Mouse (Mus musculus) kidney, embryonic 16.5 days (tissue): ENCODE results near the gene Fut11. TPM values are rescaled to one million over a fixed set of nuclear protein-coding genes. Genes with fewer than 3 reads are reported as not detected.

Source experiments
- ATAC-seq: fragments of 200-750 bp; cut with Nextera tagmentation; 2 replicates; pipeline ENCODE4 v1.8.0; 2017; ENCODE audit warnings: moderate TSS enrichment; ENCODE audit not compliant: low FRiP score, low TSS enrichment
- H3K27ac ChIP-seq: fragments of 300-500 bp; sonication (generic); 2 replicates; pipeline ENCODE4 v1.5.1; 2014; ENCODE audit warnings: low read length
- H3K27me3 ChIP-seq: fragments of 300-500 bp; sonication (generic); 2 replicates; pipeline ENCODE4 v1.6.1; 2014; ENCODE audit warnings: low read length, control low read depth, mixed read lengths; ENCODE audit not compliant: insufficient read depth
- H3K36me3 ChIP-seq: fragments of 300-500 bp; sonication (generic); 2 replicates; pipeline ENCODE4 v1.6.1; 2014; ENCODE audit warnings: low read length, control low read depth, mixed read lengths; ENCODE audit not compliant: insufficient read depth
- H3K4me1 ChIP-seq: fragments of 300-500 bp; sonication (generic); 2 replicates; pipeline ENCODE4 v1.6.1; 2014; ENCODE audit warnings: low read length, control low read depth, mixed read lengths; ENCODE audit not compliant: insufficient read depth
- H3K4me2 ChIP-seq: fragments of 300-500 bp; sonication (generic); replicated peaks from 2 replicates; pipeline ENCODE4 v1.6.1; 2014; ENCODE audit warnings: low read depth, low read length
- H3K4me3 ChIP-seq: fragments of 300-500 bp; sonication (generic); 2 replicates; pipeline ENCODE4 v1.5.1; 2014; ENCODE audit warnings: mild to moderate bottlenecking, low read length
- H3K9ac ChIP-seq: fragments of 300-500 bp; sonication (generic); replicated peaks from 2 replicates; pipeline ENCODE4 v1.6.1; 2014; ENCODE audit warnings: low read length
- H3K9me3 ChIP-seq: fragments of 300-500 bp; sonication (generic); 2 replicates; pipeline ENCODE4 v1.6.1; 2016; ENCODE audit warnings: low read length, control low read depth
- WGBS: fragments of 180-500 bp; shearing (Covaris S2); extraction: QIAGEN DNeasy Blood & Tissue Kit; methylation state at CpG from one replicate; pipeline ENCODE4 v1.1.7; 2014; 5-methylcytosine and 5-hydroxymethylcytosine counted together
- polyA plus RNA-seq: library from polyadenylated mRNA; unstranded; fragments of >200 nt; fragmentation: Nextera tagmentation; extraction: Ambion mirVana; gene quantifications from 2 replicates; pipeline ENCODE4 v1.2.1, GENCODE M21; 2015

Fut11 gene
- polyA plus RNA-seq, 1 experiment from 2014 or later = 28.2 TPM

GRCm38 (mm10) chr14:20707201-20708190 is 12.7 kb downstream of the Fut11 start, which contains the start of gene Zswim8:
Gene Zswim8, plus strand, starts transcription at chr14:20707552.
- ATAC-seq = peak; percentile 95
- Histone ChIP-seq H3K4me1 (peaks cover 20% of the 10 kb centered on the region), H3K9ac (peak within 1 kb of the TSS; percentile 96), H3K27ac (peak within 1 kb of the TSS; percentile 65), H3K36me3 (peaks cover 27% of the 10 kb centered on the region), H3K9me3 (no peaks in the 10 kb centered on the region), H3K27me3 (no peaks in the 10 kb centered on the region), H3K4me3 (peak within 1 kb of the TSS; percentile 100), H3K4me2 (peak within 1 kb of the TSS; percentile 72)
- WGBS = under 1% methylated on average over 75 of the region's 80 CpGs

DNA sequence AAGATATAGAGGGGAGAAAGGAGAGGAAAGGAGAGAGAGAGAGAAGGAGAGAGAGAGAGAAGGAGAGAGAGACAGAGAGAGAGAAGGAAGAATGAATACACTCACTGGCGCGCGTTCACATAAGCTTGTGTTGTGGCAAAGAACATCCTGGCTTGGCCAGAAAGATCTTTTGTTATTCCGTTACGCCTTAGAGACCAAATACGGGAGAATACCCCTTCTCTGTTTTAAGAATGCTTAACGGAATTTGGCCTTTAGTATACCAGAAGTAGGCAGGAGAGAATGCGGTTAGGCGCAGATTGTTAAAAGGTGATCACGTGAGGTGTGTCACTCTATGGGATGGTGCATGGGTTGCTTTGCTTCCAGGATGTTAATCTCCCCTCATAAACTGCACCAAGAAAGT is 13.5 kb downstream of the Fut11 start:
- H3K9me3 ChIP-seq = no peaks in the 10 kb centered on the region
- no peaks in the 10 kb centered on the region for H3K27me3 ChIP-seq
- H3K4me1 ChIP-seq = peaks cover 20% of the 10 kb centered on the region
- 4% methylated on average over 10 of the region's 10 CpGs for WGBS
- peak overlapping the region; percentile 100 for H3K4me3 ChIP-seq
- no peak for ATAC-seq
- peaks cover 35% of the 10 kb centered on the region for H3K36me3 ChIP-seq
- H3K4me2 ChIP-seq = peak overlapping the region; percentile 72
- 0 out of 2 replicates have a peak overlapping the region, but pooled peaks have one; percentile 65 for H3K27ac ChIP-seq
- H3K9ac ChIP-seq = peak overlapping the region; percentile 96

DNA sequence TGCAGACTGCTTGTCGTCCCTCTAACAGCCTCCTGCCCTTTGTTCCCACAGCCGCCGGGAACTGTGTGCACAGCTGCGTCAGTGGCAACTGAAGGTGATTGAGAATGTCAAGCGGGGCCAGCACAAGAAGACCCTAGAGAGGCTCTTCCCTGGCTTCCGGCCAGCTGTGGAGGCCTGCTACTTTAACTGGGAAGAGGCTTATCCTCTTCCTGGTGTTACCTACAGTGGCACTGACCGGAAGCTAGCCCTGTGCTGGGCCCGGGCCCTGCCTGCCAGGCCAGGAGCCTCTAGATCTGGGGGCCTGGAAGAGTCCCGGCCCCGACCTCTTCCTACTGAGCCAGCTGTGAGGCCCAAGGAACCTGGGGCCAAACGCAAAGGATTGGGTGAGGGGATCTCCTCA is 19.1 kb downstream of the Fut11 start:
- ATAC-seq = no peak
- H3K27ac ChIP-seq = no peak overlapping the region

DNA sequence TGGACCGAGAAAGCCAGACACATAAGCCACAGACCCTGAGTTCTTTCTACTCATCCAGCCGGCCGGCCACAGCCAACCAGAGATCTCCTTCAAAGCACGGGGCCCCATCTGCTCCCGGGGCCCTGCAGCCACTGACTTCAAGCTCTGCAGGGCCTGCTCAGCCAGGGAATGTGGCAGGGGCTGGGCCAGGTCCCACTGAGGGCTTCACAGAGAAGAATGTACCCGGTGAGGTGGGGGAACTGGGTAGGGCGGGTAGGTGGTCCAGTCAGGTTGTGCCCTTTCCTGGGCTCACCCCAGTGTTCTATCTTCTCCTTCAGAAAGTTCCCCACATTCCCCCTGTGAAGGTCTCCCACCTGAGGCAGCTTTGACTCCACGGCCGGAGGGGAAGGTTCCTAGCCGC is 23.7 kb downstream of the Fut11 start:
- H3K9ac ChIP-seq = no peak overlapping the region
- no peaks in the 10 kb centered on the region for H3K4me1 ChIP-seq
- H3K36me3 ChIP-seq = peaks cover 83% of the 10 kb centered on the region
- 88% methylated on average over 10 of the region's 10 CpGs for WGBS
- no peak overlapping the region for H3K27ac ChIP-seq
- H3K4me3 ChIP-seq = no peak overlapping the region
- H3K4me2 ChIP-seq = no peak overlapping the region
- no peaks in the 10 kb centered on the region for H3K9me3 ChIP-seq
- no peaks in the 10 kb centered on the region for H3K27me3 ChIP-seq
- no peak for ATAC-seq

More for the DNA sequence above, 19.1 kb downstream of the Fut11 start:
- no peak overlapping the region for H3K4me3 ChIP-seq
- WGBS = 82% methylated on average over 11 of the region's 11 CpGs
- H3K9me3 ChIP-seq = no peaks in the 10 kb centered on the region
- peaks cover 6% of the 10 kb centered on the region for H3K4me1 ChIP-seq
- H3K4me2 ChIP-seq = no peak overlapping the region
- no peaks in the 10 kb centered on the region for H3K27me3 ChIP-seq
- H3K36me3 ChIP-seq = peaks cover 68% of the 10 kb centered on the region
- H3K9ac ChIP-seq = no peak overlapping the region

GRCm38 (mm10) chr14:20719767-20720166 is 25.0 kb downstream of the Fut11 start:
- H3K4me1 ChIP-seq = no peaks in the 10 kb centered on the region
- no peak overlapping the region for H3K4me2 ChIP-seq
- WGBS = 91% methylated on average over 12 of the region's 12 CpGs
- H3K4me3 ChIP-seq = no peak overlapping the region
- no peaks in the 10 kb centered on the region for H3K27me3 ChIP-seq
- H3K27ac ChIP-seq = no peak overlapping the region
- ATAC-seq = no peak
- H3K36me3 ChIP-seq = peaks cover 81% of the 10 kb centered on the region
- H3K9me3 ChIP-seq = no peaks in the 10 kb centered on the region
- no peak overlapping the region for H3K9ac ChIP-seq

- no peaks in the 10 kb centered on the region for H3K4me1 ChIP-seq
- H3K36me3 ChIP-seq = peaks cover 86% of the 10 kb centered on the region
- H3K4me2 ChIP-seq = no peak overlapping the region
- no peak overlapping the region for H3K9ac ChIP-seq
- ATAC-seq = 0 out of 2 replicates have a peak, but pooled peaks have one; percentile 18
- no peaks in the 10 kb centered on the region for H3K27me3 ChIP-seq
- H3K9me3 ChIP-seq = no peaks in the 10 kb centered on the region
- WGBS = 90% methylated on average over 4 of the region's 4 CpGs
- H3K27ac ChIP-seq = no peak overlapping the region
- no peak overlapping the region for H3K4me3 ChIP-seq
Observed at GRCm38 (mm10) chr14:20721371-20721770, 26.6 kb downstream of the Fut11 start.

DNA sequence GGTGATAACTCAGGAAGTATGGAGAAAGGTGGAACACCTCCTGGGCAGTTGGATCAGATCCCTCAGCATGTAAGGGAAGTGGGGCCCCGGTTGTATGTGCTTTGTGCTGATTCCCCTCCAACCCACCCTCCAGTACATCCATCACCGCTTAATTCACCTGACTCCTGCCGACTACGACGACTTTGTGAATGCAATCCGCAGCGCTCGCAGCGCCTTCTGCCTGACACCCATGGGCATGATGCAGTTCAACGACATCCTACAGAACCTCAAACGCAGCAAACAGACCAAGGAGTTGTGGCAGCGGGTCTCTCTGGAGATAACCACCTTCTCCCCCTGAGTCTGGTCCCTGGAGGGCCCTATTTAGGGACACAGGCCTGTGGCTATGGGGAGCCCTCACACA is 28.2 kb downstream of the Fut11 start:
- H3K36me3 ChIP-seq = peaks cover 87% of the 10 kb centered on the region
- 93% methylated on average over 12 of the region's 12 CpGs for WGBS

GRCm38 (mm10) chr14:20724043-20724442 is 29.3 kb downstream of the Fut11 start:
- H3K9ac ChIP-seq = no peak overlapping the region
- no peak overlapping the region for H3K27ac ChIP-seq
- ATAC-seq = 0 out of 2 replicates have a peak, but pooled peaks have one; percentile 10
- no peaks in the 10 kb centered on the region for H3K4me1 ChIP-seq
- H3K4me3 ChIP-seq = no peak overlapping the region
- H3K27me3 ChIP-seq = no peaks in the 10 kb centered on the region
- H3K36me3 ChIP-seq = peaks cover 86% of the 10 kb centered on the region
- 26% methylated on average over 5 of the region's 5 CpGs for WGBS
- H3K4me2 ChIP-seq = no peak overlapping the region
- H3K9me3 ChIP-seq = no peaks in the 10 kb centered on the region

More for the DNA sequence above, 28.2 kb downstream of the Fut11 start:
- Histone ChIP-seq H3K27me3 (no peaks in the 10 kb centered on the region), H3K9ac (no peak overlapping the region), H3K4me3 (no peak overlapping the region), H3K27ac (no peak overlapping the region), H3K4me1 (no peaks in the 10 kb centered on the region), H3K4me2 (no peak overlapping the region), H3K9me3 (no peaks in the 10 kb centered on the region)
- ATAC-seq = no peak

- no peak for ATAC-seq
- WGBS = 57% methylated on average over 6 of the region's 6 CpGs
- H3K27ac ChIP-seq = no peak overlapping the region
- H3K4me2 ChIP-seq = no peak overlapping the region
- no peak overlapping the region for H3K4me3 ChIP-seq
- no peaks in the 10 kb centered on the region for H3K27me3 ChIP-seq
- no peak overlapping the region for H3K9ac ChIP-seq
- H3K9me3 ChIP-seq = no peaks in the 10 kb centered on the region
- no peaks in the 10 kb centered on the region for H3K4me1 ChIP-seq
- peaks cover 84% of the 10 kb centered on the region for H3K36me3 ChIP-seq
Observed at GRCm38 (mm10) chr14:20725660-20726339, 31.0 kb downstream of the Fut11 start.
